Mouse (Mus musculus): Measurements from ENCODE around the gene Hs2st1. TPM values are rescaled to one million over a fixed set of nuclear protein-coding genes. Genes with fewer than 3 reads are reported as not detected.

Gene Hs2st1
- polyA plus RNA-seq, 1 experiment from 2014 or later: 1.6 TPM

DNA sequence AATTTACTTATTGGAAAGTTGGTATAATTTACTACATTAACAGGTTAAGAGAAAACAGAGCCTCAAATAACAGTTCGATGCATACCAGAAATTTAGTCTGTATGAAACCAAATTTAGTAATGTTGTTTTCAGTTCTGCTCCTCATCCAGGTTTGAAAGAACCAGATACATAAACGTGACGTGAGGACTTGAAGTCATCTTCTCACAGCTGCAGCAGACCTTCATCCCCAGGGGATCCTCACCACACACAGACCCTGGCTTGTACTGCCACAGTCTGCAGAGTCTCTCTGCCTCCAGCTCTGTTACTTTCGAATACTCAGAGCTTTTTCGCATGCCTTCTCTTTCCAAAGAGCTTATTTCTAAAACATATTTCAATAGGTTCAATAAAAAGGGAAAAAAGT is 89.4 kb downstream of the Hs2st1 start:
- WGBS (ENCODE audit: insufficient replicate concordance): 78% methylated on average over 5 of the region's 5 CpGs
- no peak overlapping the region for H3K4me2 ChIP-seq (ENCODE audit: low read depth, low read length)
- no peak for ATAC-seq (ENCODE audit: low read depth)
- no peak overlapping the region for H3K9ac ChIP-seq (ENCODE audit: low read depth, low read length)
- no peak overlapping the region for H3K27ac ChIP-seq (ENCODE audit: low read length)
- no peaks in the 10 kb centered on the region for H3K27me3 ChIP-seq (ENCODE audit: control insufficient read depth, insufficient read depth, low read depth, low read length)
- no peaks in the 10 kb centered on the region for H3K36me3 ChIP-seq (ENCODE audit: control insufficient read depth, insufficient read depth)
- no peaks in the 10 kb centered on the region for H3K9me3 ChIP-seq (replicated peaks; ENCODE audit: control insufficient read depth, low read length)
- no peak overlapping the region for H3K4me3 ChIP-seq (ENCODE audit: low read depth, low read length)
- no peaks in the 10 kb centered on the region for H3K4me1 ChIP-seq (ENCODE audit: control insufficient read depth, low read depth, low read length)

DNA sequence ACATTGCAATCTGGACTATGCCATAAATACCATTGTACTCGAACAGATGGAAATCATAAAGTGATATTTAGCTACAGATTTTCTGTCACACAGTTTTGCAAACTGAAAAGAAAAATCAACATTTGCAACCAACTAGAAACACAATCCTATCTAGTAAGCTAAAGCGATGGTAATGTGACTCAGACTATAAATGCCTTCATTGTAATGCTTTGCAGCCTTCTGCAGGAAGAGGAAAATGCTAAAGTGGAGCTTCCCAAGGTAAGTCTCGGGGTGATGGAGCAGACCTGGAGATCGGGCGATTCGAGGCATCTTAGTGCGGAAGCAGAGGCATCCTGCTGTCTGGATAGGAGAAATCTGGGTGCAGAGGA is 91.6 kb downstream of the Hs2st1 start:
- Histone ChIP-seq H3K4me2 (ENCODE audit: low read depth, low read length) (no peak overlapping the region), H3K9me3 (replicated peaks; ENCODE audit: control insufficient read depth, low read length) (no peaks in the 10 kb centered on the region), H3K4me3 (ENCODE audit: low read depth, low read length) (no peak overlapping the region), H3K27me3 (ENCODE audit: control insufficient read depth, insufficient read depth, low read depth, low read length) (no peaks in the 10 kb centered on the region), H3K9ac (ENCODE audit: low read depth, low read length) (no peak overlapping the region), H3K4me1 (ENCODE audit: control insufficient read depth, low read depth, low read length) (no peaks in the 10 kb centered on the region), H3K27ac (ENCODE audit: low read length) (no peak overlapping the region), H3K36me3 (ENCODE audit: control insufficient read depth, insufficient read depth) (no peaks in the 10 kb centered on the region)
- 77% methylated on average over 7 of the region's 7 CpGs for WGBS (ENCODE audit: insufficient replicate concordance)
- ATAC-seq (ENCODE audit: low read depth): no peak

DNA sequence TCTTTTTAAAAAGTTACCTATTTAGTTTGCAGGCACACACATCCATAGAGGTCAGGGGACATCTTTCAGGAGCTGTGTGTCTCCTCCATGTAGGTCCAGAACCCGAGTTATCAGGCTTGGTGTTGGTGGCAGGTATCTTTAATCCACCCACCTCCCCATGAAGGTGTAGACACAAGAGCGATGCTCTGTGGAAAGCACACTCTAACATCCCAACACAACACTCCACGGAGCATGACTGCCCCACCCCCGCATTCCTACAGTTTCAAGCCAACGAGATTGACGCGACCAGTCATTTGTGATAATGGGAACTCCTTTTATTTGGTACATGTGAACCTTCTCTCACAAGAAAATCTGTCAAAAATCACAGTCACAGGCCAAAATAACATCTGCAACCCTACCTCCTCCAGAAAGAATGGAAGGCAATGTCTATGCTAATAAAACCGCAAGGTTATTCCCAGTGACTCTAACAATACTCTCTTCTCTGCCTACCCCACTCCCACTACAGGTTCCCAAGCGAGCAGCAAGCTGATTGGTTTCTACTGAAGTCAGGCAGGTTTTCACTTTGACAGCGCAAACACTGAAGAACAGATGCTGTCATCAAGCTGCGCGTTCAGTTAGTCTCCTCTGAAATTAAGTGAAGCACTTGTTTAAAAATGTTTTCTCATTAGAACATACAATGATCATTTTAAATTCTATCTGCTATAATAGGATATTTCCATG is 92.1 kb downstream of the Hs2st1 start:
- ATAC-seq (ENCODE audit: low read depth): no peak
- Histone ChIP-seq H3K27me3 (ENCODE audit: control insufficient read depth, insufficient read depth, low read depth, low read length) (no peaks in the 10 kb centered on the region), H3K9ac (ENCODE audit: low read depth, low read length) (no peak overlapping the region), H3K36me3 (ENCODE audit: control insufficient read depth, insufficient read depth) (no peaks in the 10 kb centered on the region), H3K4me1 (ENCODE audit: control insufficient read depth, low read depth, low read length) (no peaks in the 10 kb centered on the region), H3K4me3 (ENCODE audit: low read depth, low read length) (no peak overlapping the region), H3K9me3 (replicated peaks; ENCODE audit: control insufficient read depth, low read length) (no peaks in the 10 kb centered on the region), H3K27ac (ENCODE audit: low read length) (no peak overlapping the region), H3K4me2 (ENCODE audit: low read depth, low read length) (no peak overlapping the region)
- WGBS (ENCODE audit: insufficient replicate concordance): 82% methylated on average over 12 of the region's 12 CpGs

DNA sequence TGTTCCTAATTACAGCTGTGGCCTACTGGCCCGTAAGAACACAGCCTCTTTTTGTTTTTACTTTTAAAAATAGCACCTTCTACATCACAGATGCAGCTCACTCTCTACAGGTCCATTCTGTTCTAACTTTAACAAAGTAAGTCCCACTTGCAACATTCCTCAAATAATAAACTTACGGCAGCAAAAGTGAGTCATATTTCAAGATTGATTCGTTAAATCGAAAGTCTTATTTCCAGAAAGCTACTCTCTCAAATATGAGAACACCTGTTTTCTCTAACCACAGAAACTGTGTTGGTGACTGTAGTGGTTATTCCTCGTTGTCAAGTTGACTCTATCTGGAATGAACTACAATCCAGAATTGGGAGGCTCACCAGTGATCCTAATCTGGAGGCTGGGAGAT is 94.1 kb downstream of the Hs2st1 start:
- Histone ChIP-seq H3K36me3 (ENCODE audit: control insufficient read depth, insufficient read depth) (no peaks in the 10 kb centered on the region), H3K4me2 (ENCODE audit: low read depth, low read length) (no peak overlapping the region), H3K27me3 (ENCODE audit: control insufficient read depth, insufficient read depth, low read depth, low read length) (no peaks in the 10 kb centered on the region), H3K4me3 (ENCODE audit: low read depth, low read length) (no peak overlapping the region), H3K9ac (ENCODE audit: low read depth, low read length) (no peak overlapping the region), H3K27ac (ENCODE audit: low read length) (no peak overlapping the region), H3K4me1 (ENCODE audit: control insufficient read depth, low read depth, low read length) (no peaks in the 10 kb centered on the region), H3K9me3 (replicated peaks; ENCODE audit: control insufficient read depth, low read length) (no peaks in the 10 kb centered on the region)
- no peak for ATAC-seq (ENCODE audit: low read depth)
- WGBS (ENCODE audit: insufficient replicate concordance): 77% methylated on average over 5 of the region's 5 CpGs

DNA sequence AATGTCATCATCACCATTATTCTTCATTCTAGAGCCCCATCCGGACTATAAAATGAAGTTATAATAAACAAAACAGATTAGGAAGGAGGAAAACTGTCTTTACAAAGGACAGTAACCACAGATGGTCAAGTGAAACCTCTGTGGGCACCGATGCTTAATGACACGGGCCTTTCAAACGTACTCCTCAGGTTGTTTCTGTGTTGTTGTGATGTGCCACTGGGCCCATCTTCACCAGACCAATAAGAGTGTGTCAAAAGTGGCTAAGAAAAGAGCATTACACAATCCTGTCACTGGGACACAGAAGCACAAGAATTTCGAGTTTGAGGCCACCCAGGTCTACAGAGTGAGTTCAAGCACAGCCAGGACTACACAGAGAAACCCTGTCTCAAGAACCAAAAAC is 95.3 kb downstream of the Hs2st1 start:
- Histone ChIP-seq H3K4me2 (ENCODE audit: low read depth, low read length) (no peak overlapping the region), H3K36me3 (ENCODE audit: control insufficient read depth, insufficient read depth) (no peaks in the 10 kb centered on the region), H3K4me3 (ENCODE audit: low read depth, low read length) (no peak overlapping the region), H3K27me3 (ENCODE audit: control insufficient read depth, insufficient read depth, low read depth, low read length) (no peaks in the 10 kb centered on the region), H3K9ac (ENCODE audit: low read depth, low read length) (no peak overlapping the region), H3K4me1 (ENCODE audit: control insufficient read depth, low read depth, low read length) (no peaks in the 10 kb centered on the region), H3K9me3 (replicated peaks; ENCODE audit: control insufficient read depth, low read length) (no peaks in the 10 kb centered on the region), H3K27ac (ENCODE audit: low read length) (no peak overlapping the region)
- ATAC-seq (ENCODE audit: low read depth): no peak
- 66% methylated on average over 5 of the region's 5 CpGs for WGBS (ENCODE audit: insufficient replicate concordance)

DNA sequence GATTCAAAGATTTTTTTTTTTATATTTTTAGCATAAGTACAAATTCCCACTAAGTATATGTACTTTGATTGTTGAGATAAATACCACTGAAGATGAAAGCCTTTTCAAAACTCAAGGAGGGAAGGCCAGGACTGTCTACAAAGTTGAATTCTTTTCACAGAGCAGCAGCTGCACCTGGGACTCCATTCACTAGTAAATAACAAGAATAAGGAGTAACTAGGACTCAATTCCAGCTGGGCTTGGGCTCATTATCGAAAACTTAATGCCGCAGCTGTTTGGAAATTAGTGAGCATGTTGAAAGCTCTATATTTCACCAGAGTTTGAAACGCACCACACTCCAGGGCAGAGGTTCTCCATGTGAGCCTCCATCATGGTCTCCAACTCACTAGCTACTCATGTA is 98.0 kb downstream of the Hs2st1 start:
- 77% methylated on average over 3 of the region's 3 CpGs for WGBS (ENCODE audit: insufficient replicate concordance)
- ATAC-seq (ENCODE audit: low read depth): no peak
- no peak overlapping the region for H3K4me2 ChIP-seq (ENCODE audit: low read depth, low read length)

DNA sequence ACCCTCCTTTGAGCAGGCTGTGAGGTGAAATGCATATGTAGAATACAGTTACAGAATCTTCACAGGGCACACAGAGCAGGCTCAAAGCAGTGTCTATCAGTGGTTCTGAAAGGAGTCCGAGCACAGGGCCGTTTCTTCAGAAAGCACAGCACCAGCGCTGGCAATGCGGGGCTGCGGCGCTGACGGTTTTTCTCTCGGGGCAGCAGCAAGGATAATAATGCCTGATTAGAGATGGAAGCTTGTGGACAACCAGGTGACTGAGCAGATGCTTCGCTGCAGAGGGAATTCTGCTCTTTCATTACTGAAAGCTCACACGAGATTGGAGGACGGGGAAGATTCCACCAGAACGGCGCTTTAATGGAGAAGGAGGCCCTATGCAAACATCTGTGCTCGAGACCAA is 99.1 kb downstream of the Hs2st1 start:
- Histone ChIP-seq H3K27me3 (ENCODE audit: control insufficient read depth, insufficient read depth, low read depth, low read length) (no peaks in the 10 kb centered on the region), H3K4me1 (ENCODE audit: control insufficient read depth, low read depth, low read length) (no peaks in the 10 kb centered on the region), H3K4me3 (ENCODE audit: low read depth, low read length) (no peak overlapping the region), H3K9ac (ENCODE audit: low read depth, low read length) (no peak overlapping the region), H3K27ac (ENCODE audit: low read length) (no peak overlapping the region), H3K4me2 (ENCODE audit: low read depth, low read length) (no peak overlapping the region), H3K9me3 (replicated peaks; ENCODE audit: control insufficient read depth, low read length) (no peaks in the 10 kb centered on the region), H3K36me3 (ENCODE audit: control insufficient read depth, insufficient read depth) (no peaks in the 10 kb centered on the region)
- no peak for ATAC-seq (ENCODE audit: low read depth)
- whole genome bisulfite sequencing (ENCODE audit: insufficient replicate concordance): 61% methylated on average over 14 of the region's 14 CpGs

More for the DNA sequence above, 98.0 kb downstream of the Hs2st1 start:
- H3K27me3 ChIP-seq (ENCODE audit: control insufficient read depth, insufficient read depth, low read depth, low read length): no peaks in the 10 kb centered on the region
- H3K36me3 ChIP-seq (ENCODE audit: control insufficient read depth, insufficient read depth): no peaks in the 10 kb centered on the region
- no peak overlapping the region for H3K27ac ChIP-seq (ENCODE audit: low read length)
- H3K4me1 ChIP-seq (ENCODE audit: control insufficient read depth, low read depth, low read length): no peaks in the 10 kb centered on the region
- H3K9ac ChIP-seq (ENCODE audit: low read depth, low read length): no peak overlapping the region
- H3K4me3 ChIP-seq (ENCODE audit: low read depth, low read length): no peak overlapping the region
- no peaks in the 10 kb centered on the region for H3K9me3 ChIP-seq (replicated peaks; ENCODE audit: control insufficient read depth, low read length)

DNA sequence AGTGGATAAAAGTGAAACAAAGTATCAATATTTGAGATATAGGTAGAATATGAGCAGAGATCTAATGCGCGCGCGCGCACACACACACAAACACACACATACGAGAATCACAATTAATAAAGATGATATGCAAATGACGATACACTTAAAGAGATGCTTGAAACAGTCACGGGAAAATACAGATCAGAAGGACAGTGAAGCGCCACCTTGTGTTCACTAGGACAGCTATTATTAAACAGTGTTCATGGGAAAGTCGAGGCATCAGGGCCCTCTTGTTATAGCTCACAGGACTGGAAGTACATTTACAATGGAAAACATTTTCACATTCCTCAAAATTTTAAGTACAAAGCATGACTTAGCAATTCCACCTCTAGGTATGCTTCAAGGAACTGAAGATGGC is 102.5 kb downstream of the Hs2st1 start:
- no peak overlapping the region for H3K4me3 ChIP-seq (ENCODE audit: low read depth, low read length)
- no peak overlapping the region for H3K9ac ChIP-seq (ENCODE audit: low read depth, low read length)
- no peak overlapping the region for H3K27ac ChIP-seq (ENCODE audit: low read length)
- no peak overlapping the region for H3K4me2 ChIP-seq (ENCODE audit: low read depth, low read length)
- H3K27me3 ChIP-seq (ENCODE audit: control insufficient read depth, insufficient read depth, low read depth, low read length): no peaks in the 10 kb centered on the region
- no peaks in the 10 kb centered on the region for H3K36me3 ChIP-seq (ENCODE audit: control insufficient read depth, insufficient read depth)
- no peak for ATAC-seq (ENCODE audit: low read depth)
- 62% methylated on average over 10 of the region's 10 CpGs for WGBS (ENCODE audit: insufficient replicate concordance)
- H3K4me1 ChIP-seq (ENCODE audit: control insufficient read depth, low read depth, low read length): no peaks in the 10 kb centered on the region
- H3K9me3 ChIP-seq (replicated peaks; ENCODE audit: control insufficient read depth, low read length): no peaks in the 10 kb centered on the region

DNA sequence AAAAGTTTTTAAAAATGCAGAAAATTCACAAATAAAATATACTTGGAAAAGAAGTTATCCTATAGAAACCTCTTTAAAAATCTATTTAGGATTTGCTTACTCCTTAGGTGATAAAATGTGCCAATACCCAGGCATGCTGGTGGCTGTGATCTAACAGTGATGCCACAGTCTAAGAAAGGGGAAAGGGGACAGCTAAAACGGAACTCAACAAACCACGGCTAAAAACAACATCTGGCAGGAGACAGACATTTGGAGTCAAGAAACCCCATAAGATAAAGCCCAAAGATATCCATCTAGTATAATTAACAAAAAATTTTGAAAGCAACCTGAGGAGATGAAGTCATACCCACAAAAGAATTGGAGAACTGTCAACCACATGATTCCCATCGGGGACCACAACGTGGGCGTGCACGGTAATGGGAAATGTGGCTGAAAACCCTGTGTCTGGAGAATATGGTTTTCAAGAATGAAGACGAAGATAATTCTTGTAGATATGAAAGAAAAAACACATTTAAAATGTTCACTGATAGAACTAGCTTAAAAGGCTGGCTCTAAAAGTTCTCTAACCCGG is 103.8 kb downstream of the Hs2st1 start:
- no peak for ATAC-seq (ENCODE audit: low read depth)
- H3K9ac ChIP-seq (ENCODE audit: low read depth, low read length): no peak overlapping the region
- H3K4me3 ChIP-seq (ENCODE audit: low read depth, low read length): no peak overlapping the region
- H3K9me3 ChIP-seq (replicated peaks; ENCODE audit: control insufficient read depth, low read length): no peaks in the 10 kb centered on the region
- no peak overlapping the region for H3K27ac ChIP-seq (ENCODE audit: low read length)
- no peaks in the 10 kb centered on the region for H3K4me1 ChIP-seq (ENCODE audit: control insufficient read depth, low read depth, low read length)
- 40% methylated on average over 8 of the region's 8 CpGs for WGBS (ENCODE audit: insufficient replicate concordance)
- H3K36me3 ChIP-seq (ENCODE audit: control insufficient read depth, insufficient read depth): no peaks in the 10 kb centered on the region
- H3K27me3 ChIP-seq (ENCODE audit: control insufficient read depth, insufficient read depth, low read depth, low read length): no peaks in the 10 kb centered on the region
- H3K4me2 ChIP-seq (ENCODE audit: low read depth, low read length): no peak overlapping the region

All from liver, embryonic 16.5 days (tissue).